Mouse (Mus musculus) left cerebral cortex, postnatal 25 days (tissue): ENCODE measurements around the gene Dgki. TPM values are rescaled to one million over a fixed set of nuclear protein-coding genes. Genes with fewer than 3 reads are reported as not detected.

Experiments used
- DNase-seq, 2 experiments: peaks; one replicate each; pipeline ENCODE4 v3.0.0; 2022; ENCODE audit warnings: low spot score in 2 of 2, mixed read lengths in 1 of 2
- intact Hi-C: fragments of 180-260 bp; cut with DNase I; formaldehyde crosslinking; loops from one replicate; pipeline ENCODE4 v1.15.1; 2025
- total RNA-seq, 2 experiments: library from RNA; stranded (reverse); gene quantifications; 2 replicates each; pipeline ENCODE4 v1.2.3; 2021

Dgki gene
- total RNA-seq, 2 experiments from 2014 or later: 68.5 to 82.6 TPM

GRCm38 (mm10) chr6:37245757-37246156, 54.2 kb downstream of the Dgki start:
- intact Hi-C loops: no loop called here
- DNase-seq: peak; percentile 38 to 56

GRCm38 (mm10) chr6:37244074-37244473, 55.9 kb downstream of the Dgki start:
- peak in 1 of 2 experiments; percentile 53 for DNase-seq
- intact Hi-C loops: no loop called here

DNA sequence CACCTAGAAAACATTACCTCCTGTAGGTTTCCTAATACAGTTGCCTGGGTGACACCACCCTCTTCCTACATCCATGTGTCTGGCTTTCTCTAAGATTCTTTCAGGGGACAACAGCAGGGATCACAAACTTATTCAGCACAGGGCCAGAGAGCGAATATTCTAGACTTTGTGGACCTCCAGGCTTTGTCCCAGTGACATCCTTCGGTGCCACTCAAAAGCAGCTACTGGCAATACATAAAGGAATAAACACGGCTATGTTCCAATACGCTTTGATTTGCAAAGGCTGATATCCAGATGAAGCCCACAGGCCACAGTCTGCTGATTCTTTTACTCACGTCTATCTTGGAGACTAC, 57.2 kb downstream of the Dgki start:
- DNase-seq: no peak
- intact Hi-C loops: loop anchor here (2.0 kb wide), 1 partner anchor 56 kb away; no protein-coding TSS in a partner anchor

DNA sequence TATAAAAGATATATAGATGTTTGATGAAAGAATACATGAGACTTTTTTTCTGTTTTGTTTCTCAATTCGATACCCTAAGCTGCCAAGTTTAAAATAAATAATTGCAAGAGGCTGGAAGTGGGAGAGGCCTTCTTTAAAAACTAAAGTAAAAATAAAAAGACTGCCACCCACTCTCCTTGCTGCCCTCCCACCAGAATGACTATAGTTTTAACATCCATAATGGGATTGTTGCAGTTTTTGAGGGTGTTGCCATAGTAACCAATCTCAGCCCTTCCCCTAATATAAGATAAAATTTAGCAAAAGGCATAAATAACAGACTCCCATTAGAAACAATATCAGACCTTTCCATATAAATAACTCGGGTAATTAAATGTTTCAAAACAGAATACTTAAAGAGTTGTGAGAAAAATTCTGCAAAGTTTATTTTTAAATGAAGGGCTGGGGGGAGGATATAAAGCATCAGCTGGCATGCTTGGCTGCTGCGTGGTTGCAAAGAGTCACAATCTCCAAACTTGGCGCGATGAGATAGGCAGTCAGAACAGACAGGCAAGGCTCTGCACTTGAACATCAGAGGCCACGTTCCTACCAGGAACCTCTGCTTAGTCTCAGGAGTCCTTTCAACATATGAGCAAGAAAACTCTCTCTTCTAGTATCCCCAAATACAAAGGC, 57.8 kb downstream of the Dgki start:
- intact Hi-C loops: loop anchor here (2.0 kb wide), 1 partner anchor 57 kb away; no protein-coding TSS in a partner anchor
- peak in 1 of 2 experiments; percentile 81 for DNase-seq

DNA sequence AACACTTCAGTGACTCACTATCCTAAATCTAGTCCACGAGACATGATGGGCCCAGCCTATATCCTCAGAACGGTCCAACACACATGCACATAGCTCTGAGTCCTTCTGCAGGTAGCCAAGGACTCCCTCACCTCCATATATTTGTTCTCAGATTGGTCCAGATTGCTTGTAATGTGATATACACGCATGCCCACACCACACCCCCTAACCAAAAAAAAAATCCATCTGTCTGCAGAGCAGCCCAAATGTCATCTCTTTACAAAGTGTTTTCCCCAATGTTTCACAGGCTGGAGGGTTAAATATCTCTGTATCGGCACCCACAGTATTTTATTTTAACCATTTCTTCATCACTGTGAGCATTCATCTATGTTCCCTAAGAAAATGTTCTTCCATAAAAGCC, 58.5 kb downstream of the Dgki start:
- intact Hi-C loops: no loop called here
- peak in 1 of 2 experiments; percentile 46 for DNase-seq

GRCm38 (mm10) chr6:37240140-37240539, 59.8 kb downstream of the Dgki start:
- intact Hi-C loops: no loop called here
- DNase-seq: no peak

DNA sequence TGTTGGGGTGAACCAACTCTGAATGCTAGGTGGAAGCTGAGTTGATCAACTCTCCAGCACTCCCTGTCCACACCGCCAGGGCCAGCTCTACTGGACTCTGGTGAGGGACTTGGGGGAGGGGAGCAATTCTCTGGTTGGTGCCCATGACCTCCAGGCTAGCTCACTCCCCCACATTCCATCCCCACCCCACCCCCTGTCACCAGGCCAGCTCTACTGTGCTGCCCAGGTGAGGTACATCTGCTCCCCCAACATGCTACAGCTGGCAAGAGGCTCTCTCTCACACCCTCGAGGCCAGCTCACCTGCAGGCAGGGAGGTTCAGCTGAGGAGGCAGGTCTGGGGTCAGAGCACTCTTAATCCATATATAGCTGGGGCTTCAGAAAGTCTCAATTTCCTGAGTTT, 63.1 kb downstream of the Dgki start:
- no peak for DNase-seq
- intact Hi-C loops: no loop called here

DNA sequence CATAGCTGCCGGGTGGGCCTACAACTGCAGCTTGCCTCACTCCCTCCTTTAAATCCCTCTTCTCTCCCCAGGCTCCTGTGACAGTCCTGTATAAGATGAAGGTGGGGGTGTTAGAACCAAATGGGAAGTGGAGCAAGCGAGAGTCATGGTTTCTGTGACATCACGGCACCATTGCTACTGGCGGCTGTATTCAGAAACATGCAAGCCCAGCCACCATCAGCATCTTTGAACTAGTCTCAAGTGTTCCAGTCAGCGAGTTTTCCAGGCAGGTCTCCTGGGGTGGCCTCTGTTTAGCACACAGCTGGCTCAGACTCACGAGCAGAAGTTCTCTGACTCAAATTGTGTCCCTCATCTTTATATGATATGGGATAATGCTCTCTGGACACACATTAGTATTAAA, 68.8 kb downstream of the Dgki start:
- intact Hi-C loops: no loop called here
- DNase-seq: no peak

DNA sequence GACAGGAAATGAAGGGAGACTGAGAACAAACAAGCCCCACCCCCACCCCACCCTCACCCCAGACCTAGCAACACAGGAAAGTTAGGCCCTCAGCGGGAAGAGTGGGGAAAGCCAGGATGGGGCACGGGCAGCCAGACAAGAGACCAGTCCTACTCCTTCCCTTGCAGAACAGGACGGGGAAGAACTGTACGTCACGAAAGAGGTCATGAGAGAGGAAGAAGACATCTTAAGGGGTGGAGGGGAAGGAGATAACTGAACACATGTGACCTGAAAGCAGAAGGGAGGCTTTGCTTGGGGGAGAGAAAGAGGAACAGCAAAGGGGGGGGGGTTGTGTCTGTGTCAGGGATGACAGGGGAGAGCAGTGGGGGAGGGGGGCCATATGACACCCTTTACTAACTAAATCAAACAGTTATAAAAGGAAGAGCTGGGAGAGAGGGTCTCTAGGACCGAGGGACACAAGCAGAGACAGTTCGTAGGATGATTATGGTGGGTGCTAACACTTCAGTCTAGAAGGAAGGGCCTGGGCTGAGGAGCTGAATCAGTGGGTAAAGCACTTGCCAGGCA, 77.0 kb downstream of the Dgki start:
- intact Hi-C loops: no loop called here
- DNase-seq: no peak

DNA sequence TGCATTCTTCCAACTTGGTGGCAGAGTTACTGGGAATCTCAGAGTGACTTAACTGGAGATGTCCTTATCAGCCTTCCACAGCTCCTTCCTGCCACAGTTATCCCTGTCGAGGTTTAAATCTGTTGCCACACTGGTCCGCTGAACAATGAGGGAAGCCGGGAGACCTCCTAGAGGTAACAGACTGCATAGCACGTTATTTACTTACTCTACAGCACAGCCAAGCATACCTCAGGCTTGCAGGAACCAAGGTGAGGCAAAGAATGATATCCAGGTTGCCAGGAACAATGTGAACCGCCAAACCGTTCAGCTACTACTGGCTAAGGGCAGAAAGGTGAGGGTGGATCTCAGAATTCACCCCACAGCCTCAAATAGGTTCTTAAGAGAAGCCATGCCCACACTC, 78.0 kb downstream of the Dgki start:
- intact Hi-C loops: no loop called here
- DNase-seq: no peak

DNA sequence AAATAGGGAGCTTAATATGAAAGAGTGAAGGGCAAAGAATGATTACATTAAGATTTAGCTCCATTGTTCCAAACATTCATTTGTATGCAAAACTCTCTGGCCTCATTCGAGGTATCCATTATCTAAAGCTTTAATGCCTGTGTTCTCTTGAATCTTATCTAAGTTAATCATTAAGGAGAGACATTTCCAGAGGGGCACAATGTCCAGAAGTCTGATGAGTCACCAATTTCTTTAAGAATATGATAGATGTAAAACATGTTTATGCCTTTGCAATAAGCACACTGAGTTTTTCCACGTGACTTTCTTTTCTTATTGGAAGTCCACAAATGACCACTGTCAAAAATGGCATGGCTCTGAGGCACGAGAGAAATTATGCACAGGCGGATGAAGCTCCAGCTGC, 80.9 kb downstream of the Dgki start:
- intact Hi-C loops: loop anchor here (5.0 to 10.0 kb wide), 3 partner anchors 78 to 226 kb away; partner anchors contain the start of gene Creb3l2
- DNase-seq: no peak

- intact Hi-C loops: loop anchor here (5.0 to 10.0 kb wide), 3 partner anchors 81 to 228 kb away; partner anchors contain the start of gene Creb3l2
- peak; percentile 57 to 94 for DNase-seq
Measured at GRCm38 (mm10) chr6:37216342-37216763, 83.6 kb downstream of the Dgki start.

- peak in 1 of 2 experiments; percentile 71 for DNase-seq
- intact Hi-C loops: loop anchor here (5.0 to 10.0 kb wide), 3 partner anchors 82 to 229 kb away; partner anchors contain the start of gene Creb3l2
Measured at GRCm38 (mm10) chr6:37215655-37216054, 84.3 kb downstream of the Dgki start.

GRCm38 (mm10) chr6:37212930-37213329, 87.1 kb downstream of the Dgki start:
- DNase-seq: no peak
- intact Hi-C loops: loop anchor here (10.0 kb wide), 1 partner anchor 232 kb away; the partner anchor contains the start of gene Creb3l2

DNA sequence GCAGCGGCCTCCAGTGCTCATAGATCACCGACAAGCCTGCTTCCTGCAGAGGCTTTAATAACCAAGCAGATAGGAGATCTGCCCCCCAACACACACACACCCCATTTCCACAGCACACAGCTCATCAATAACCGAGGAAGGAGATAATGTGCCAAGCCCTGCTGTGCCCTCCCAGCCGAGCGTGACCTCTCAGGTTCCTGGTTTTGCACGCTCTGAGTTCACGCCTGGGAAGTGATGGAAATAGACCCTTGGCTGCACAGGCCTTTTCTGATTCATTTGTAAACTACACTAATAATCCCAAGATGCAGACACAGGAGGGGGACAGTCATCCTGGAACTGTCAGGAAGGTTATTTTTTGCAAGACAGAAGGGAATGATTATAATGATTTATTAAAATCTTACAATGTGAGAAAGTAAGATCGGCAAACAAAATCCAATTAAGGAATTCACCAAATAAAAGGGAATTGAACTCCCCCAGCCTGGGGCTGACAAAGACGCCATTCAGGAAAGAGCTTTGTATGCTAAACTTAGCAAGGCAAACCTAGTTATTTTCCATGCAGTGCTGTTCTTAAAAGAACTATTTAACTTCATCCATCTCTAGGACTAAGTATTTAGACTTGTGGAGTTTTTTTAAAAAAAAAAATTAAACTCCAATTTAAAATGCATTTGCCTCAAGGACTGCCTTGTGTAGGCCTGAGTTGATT, 88.3 kb downstream of the Dgki start:
- intact Hi-C loops: loop anchor here (10.0 kb wide), 1 partner anchor 233 kb away; the partner anchor contains the start of gene Creb3l2
- no peak for DNase-seq

DNA sequence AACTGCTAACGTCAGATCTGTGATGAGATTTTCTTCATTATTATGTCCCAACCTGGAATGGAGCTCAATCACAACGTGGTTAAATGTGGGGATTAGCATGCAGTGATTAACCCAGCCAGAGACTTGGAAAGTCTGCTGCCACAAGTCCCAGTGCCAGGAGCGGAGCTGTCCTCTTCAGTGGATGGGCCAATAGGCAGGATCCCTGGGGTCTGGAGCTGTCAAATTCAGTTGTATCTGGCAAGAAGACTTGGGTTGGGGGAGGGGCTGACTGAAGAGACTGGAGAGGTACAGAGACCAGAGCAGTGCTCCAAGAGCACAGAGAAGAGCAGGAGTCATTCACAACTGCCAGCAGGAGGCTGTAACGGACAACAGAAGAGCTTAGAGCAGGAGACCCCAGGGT, 97.1 kb downstream of the Dgki start:
- intact Hi-C loops: no loop called here

DNA sequence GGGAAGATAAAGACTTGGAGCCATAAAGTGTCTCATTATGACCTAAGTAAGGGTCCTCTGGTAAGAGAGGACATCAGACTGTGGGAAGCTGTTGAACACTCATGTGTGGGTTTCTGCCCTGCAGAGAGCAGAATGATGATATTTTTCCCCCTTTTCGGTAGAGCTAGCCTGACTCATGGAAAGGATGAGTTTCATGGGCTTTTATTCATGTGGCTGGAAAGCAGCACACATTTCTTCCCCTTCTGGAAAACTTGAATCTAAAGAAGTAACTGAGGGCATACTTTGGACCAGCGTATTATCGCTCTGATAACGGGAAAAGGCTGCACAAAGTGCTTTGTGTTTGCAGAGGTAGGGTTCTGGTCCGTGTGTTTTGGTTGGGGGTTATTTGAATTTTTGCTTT, 99.1 kb downstream of the Dgki start:
- intact Hi-C loops: no loop called here
- DNase-seq: no peak

More for the DNA sequence above, 97.1 kb downstream of the Dgki start:
- DNase-seq: no peak

DNA sequence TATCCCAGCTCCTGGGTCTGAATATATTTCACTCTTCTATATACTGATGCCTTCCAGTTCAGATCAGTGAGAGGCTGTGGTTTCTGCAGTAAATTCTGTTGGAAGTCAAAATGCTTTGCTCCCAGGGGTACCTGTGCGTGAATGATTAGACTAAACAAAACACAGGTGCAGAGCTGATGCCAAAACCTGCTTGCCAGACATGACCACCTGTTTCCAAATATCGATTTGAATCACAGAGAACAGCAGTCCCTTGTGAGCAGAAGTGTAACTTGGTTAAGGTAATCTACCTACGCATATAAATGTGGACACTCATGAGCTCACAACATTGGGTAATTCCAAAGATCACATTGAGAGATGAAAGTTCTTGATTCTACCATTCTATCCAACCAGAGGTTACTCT, 100.5 kb downstream of the Dgki start:
- intact Hi-C loops: no loop called here
- no peak for DNase-seq

- intact Hi-C loops: no loop called here
- no peak for DNase-seq
Measured at GRCm38 (mm10) chr6:37197745-37198144, 102.2 kb downstream of the Dgki start.

- peak in 1 of 2 experiments; percentile 53 for DNase-seq
- intact Hi-C loops: no loop called here
Measured at GRCm38 (mm10) chr6:37196870-37197269, 103.1 kb downstream of the Dgki start.
